Mouse (Mus musculus): Measurements from ENCODE around the gene Fam43a. TPM values are rescaled to one million over a fixed set of nuclear protein-coding genes. Genes with fewer than 3 reads are reported as not detected.
A peak's percentile ranks its signal among the peaks of the same experiment; 100 is the strongest.

The Fam43a gene
- total RNA-seq, 2 experiments from 2014 or later, result 17.3 to 18.1 TPM

DNA sequence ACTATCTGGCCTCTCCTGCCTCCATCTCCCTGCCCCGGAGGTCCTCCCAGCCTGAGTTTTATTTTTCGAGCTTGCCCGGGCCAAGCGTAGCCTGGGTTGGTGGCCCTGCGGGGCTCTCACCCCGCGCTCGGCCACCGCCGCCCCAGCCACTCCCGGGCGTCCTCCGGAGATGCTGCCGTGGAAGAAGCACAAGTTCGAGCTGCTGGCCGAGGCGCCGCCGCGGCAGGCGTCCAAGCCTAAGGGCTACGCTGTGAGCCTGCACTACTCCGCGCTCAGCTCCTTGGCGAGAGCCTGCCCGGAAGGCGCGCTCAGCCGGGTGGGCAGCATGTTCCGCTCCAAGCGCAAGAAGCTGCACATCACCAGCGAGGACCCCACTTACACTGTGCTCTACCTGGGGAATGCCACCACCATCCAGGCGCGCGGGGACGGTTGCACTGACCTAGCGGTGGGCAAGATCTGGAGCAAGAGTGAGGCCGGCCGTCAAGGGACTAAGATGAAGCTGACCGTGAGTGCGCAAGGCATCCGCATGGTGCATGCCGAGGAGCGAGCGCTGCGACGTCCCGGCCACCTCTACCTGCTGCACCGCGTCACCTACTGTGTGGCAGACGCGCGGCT is 1.0 kb downstream of the Fam43a start:
- peak overlapping the region; percentile 79 for H3K4me3 ChIP-seq
- TF ChIP-seq CTCF (IDR thresholded peaks at IDR 0.05), result no peak
- intact Hi-C loops (cut with DNase I), result loop anchor here (5.0 kb wide), 2 partner anchors 62 to 332 kb away; no protein-coding TSS in a partner anchor
- peak; percentile 51 to 54 for DNase-seq (ENCODE audit: extremely low spot score in 1 of 2, low spot score in 2 of 2)
- peak overlapping the region; percentile 96 for H3K27ac ChIP-seq

DNA sequence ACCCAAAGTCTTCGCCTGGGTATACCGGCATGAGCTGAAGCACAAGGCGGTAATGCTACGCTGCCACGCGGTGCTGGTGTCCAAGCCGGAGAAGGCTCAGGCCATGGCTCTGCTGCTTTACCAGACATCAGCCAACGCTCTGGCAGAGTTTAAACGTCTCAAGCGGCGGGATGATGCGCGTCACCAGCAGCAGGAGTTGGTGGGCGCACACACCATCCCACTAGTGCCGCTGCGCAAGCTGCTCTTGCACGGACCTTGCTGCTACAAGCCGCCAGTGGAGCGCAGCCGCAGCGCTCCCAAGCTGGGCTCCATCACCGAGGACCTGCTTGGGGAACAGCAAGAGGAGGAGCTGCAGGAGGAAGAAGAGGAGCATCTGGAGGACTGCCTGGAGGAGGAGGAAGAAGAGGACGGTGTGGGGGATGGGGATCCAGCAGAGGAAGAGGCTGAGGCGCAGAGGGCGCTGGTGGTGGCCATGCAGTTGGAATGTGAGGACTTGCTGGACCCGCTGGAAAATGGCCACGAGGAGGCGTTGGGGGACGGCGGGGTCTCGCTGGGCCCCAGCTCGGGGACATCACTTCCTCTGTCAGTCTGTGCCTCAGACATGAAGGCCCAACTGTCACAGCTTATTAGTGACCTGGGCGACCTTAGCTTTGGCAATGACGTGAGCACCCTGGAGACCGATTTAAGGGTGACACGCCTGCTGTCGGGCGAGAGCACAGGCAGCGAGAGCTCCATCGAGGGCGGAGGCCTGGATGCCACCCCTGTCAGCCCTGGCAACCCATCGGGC is 1.7 kb downstream of the Fam43a start:
- peak; percentile 44 to 67 for DNase-seq (ENCODE audit: extremely low spot score in 1 of 2, low spot score in 2 of 2)
- intact Hi-C loops (cut with DNase I), result loop anchor here (5.0 kb wide), 2 partner anchors 61 to 331 kb away; no protein-coding TSS in a partner anchor
- H3K4me3 ChIP-seq, result peak overlapping the region; percentile 79
- H3K27ac ChIP-seq, result peak overlapping the region; percentile 96
- TF ChIP-seq CTCF (IDR thresholded peaks at IDR 0.05), result peak; percentile 43

DNA sequence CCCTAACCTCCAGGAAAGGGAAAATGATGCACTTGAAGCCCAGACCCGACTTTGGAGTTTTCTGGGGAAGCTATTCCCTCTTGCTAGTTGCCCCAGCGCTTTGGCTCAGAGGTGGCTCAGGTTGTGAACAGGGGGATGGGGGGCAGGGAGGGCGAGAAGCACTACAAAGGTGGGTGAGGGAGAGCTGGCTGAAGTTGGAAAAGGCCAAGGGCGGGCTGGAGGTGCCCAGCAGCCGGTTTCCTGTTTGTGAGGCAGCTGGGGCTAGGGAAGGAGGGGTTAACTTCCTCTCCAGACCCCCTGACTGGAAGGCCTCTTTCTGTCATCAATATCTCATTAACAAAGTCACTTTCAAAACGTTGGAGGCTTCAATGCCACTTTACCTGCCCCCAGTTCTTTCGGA is 2.4 kb downstream of the Fam43a start:
- DNase-seq (ENCODE audit: extremely low spot score in 1 of 2, low spot score in 2 of 2), result no peak
- intact Hi-C loops (cut with DNase I), result loop anchor here (5.0 kb wide), 2 partner anchors 60 to 330 kb away; no protein-coding TSS in a partner anchor
- H3K4me3 ChIP-seq, result peak overlapping the region; percentile 79
- TF ChIP-seq CTCF (IDR thresholded peaks at IDR 0.05), result no peak
- peak overlapping the region; percentile 96 for H3K27ac ChIP-seq

DNA sequence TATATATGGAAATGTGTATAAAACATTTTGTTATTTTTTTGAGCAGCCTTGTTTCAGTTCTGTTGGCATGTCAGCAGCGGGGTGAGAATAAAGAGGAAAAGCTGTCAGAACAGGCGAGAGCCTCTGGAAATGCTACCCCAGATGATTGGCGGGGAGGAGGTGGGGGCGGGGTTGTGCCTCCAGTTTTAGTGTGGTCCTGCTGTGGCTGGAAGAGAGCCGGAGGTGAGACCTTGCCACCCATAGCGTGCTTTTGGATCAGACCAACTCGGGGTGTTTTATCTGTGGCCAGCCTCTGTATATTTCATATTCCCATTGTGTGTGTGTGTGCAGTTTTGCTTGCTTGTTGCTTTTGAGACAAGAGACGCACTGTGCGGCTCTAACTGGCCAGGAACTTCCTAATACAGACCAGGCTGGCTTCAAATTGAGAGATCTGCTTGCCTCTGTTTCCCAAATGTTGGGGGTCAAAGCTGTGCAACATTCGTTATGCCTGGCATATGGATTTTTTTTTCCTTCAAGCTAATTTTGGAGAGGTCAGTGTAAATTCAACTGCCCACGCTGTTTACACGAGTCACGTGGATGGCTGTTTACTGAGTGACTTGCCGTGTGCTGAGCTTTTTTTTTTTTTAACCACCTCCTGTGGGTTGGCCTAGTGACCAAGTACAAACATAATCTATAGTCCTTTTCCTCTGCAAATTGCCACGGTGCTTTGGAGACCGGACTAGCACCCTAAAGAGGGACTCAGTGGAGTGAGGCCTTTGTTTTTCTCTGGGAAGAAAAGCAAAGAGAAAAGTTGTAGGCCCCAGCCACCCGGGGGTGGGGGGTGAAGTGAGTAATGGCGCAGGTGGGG is 3.4 kb downstream of the Fam43a start:
- Histone ChIP-seq H3K4me3 (no peak overlapping the region; the same call in 1 of the 2 replicates), H3K27ac (no peak overlapping the region)
- intact Hi-C loops (cut with DNase I), result loop anchor here (5.0 kb wide), 2 partner anchors 59 to 329 kb away; no protein-coding TSS in a partner anchor
- no peak for TF ChIP-seq CTCF (IDR thresholded peaks at IDR 0.05)
- no peak for DNase-seq (ENCODE audit: extremely low spot score in 1 of 2, low spot score in 2 of 2)

DNA sequence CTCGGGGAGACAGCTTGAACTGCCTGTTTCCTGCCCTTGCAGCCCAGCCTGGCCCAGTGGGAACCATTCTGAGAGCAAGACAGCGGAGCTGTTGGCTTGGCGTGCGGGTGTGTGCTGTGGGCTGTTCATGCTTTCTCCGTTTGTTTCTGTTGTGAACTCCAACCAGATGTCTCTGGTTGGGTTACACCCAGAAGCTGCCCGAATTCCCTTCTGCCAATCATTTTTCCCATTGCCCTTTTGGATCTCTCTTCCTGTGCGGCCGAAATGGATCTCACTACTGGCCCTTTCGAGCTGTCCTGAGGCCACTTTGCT is 4.0 kb downstream of the Fam43a start:
- Histone ChIP-seq H3K27ac (no peak overlapping the region), H3K4me3 (no peak overlapping the region)
- no peak for DNase-seq (ENCODE audit: extremely low spot score in 1 of 2, low spot score in 2 of 2)
- intact Hi-C loops (cut with DNase I), result loop anchor here (5.0 kb wide), 2 partner anchors 59 to 329 kb away; no protein-coding TSS in a partner anchor
- no peak for TF ChIP-seq CTCF (IDR thresholded peaks at IDR 0.05)

DNA sequence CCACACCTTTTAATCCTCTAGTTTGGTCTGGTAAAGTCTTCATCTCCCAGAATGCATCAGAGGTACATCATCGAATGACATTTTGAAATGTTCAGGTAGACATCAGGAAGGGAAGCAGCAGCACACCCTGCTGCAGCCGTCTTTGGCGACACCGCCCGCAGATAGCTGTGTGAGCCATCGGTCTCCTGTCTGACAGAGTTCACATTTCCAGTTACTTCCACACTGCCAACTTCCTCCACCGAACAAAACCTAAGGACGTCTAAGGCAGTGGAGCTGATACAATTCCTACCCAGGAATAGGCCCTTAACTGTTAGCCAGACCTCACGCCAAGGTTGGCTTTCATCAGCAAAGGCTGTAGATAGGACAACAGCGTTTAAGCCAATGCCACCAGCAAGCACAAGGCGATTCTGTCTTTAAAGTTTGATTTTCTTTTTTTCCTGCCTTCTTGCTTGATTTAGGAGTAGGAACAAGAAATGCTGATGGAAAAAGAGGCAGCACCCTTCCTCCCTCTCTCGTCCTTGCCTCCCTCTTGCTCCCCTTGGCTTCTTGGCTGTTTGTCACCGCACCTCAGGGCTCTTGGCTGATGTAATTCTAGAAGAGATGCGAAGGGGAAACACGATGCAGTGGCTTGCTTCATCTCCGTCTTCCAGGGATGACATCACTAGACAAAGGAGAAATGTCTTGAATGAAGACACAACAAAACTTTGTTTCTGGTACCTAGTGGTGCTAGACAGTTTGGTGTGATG is 4.7 kb downstream of the Fam43a start:
- Histone ChIP-seq H3K27ac (no peak overlapping the region), H3K4me3 (no peak overlapping the region)
- no peak for TF ChIP-seq CTCF (IDR thresholded peaks at IDR 0.05)
- no peak for DNase-seq (ENCODE audit: extremely low spot score in 1 of 2, low spot score in 2 of 2)
- intact Hi-C loops (cut with DNase I), result loop anchor here (5.0 kb wide), 2 partner anchors 58 to 328 kb away; no protein-coding TSS in a partner anchor

DNA sequence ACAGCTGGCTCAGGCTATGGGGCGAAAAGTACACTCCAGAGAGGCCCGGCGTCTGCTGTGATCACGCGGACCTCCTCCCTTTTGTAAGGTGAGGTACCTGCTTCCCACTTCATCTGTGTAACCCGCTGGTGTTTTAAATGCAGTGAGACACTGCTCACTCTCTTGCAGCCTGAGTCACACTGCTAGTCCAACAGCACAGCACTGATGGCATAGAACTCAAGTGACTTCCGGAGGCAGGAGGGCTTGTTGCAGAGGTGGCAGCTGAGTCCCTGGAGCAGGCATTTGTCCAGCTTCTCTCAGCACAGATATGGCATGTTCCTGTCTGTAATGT is 5.2 kb downstream of the Fam43a start:
- intact Hi-C loops (cut with DNase I), result loop anchor here (5.0 kb wide), 2 partner anchors 58 to 328 kb away; no protein-coding TSS in a partner anchor
- Histone ChIP-seq H3K27ac (no peak overlapping the region), H3K4me3 (no peak overlapping the region)
- no peak for DNase-seq (ENCODE audit: extremely low spot score in 1 of 2, low spot score in 2 of 2)
- TF ChIP-seq CTCF (IDR thresholded peaks at IDR 0.05), result no peak

DNA sequence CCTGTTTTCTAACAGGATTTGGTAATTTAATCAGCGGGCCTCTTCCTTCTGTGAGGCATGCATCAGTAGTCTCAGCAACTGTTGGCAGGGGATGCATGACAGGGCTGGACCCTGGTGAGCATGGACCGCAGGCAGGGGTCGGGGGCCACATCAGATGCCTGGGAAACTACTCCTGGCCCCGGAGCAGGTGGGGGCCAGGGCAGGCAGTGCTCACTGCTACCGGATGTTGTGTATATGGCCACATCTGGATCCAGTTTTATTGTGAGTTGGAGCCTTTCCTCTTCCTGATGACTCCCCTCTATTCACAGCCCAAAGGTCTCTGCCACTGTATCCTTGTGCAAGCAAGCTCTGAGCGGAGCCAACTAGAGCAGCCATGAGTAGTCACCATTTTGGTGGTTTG is 6.0 kb downstream of the Fam43a start:
- no peak for DNase-seq (ENCODE audit: extremely low spot score in 1 of 2, low spot score in 2 of 2)
- TF ChIP-seq CTCF (IDR thresholded peaks at IDR 0.05), result no peak
- Histone ChIP-seq H3K4me3 (no peak overlapping the region), H3K27ac (no peak overlapping the region)
- intact Hi-C loops (cut with DNase I), result no loop called here

DNA sequence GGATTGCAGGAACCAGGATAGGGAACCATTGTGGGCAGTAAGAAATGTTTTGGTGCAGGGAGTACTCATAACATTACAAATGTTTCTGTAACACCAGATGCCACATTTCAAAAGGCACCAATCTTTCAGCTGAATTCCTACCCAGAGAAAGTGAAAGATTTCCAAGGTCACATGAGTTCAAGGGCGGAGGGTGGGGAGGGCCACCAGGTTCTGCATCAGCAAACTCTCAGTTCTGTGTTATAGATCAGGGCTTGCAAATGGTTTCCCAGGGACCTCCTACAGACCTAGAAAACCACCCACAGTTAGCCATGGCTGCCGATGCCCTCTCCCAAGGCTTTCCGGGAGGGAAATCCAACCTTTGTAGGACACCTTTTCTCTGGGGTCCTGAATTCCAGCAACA is 8.3 kb downstream of the Fam43a start:
- Histone ChIP-seq H3K4me3 (no peak overlapping the region), H3K27ac (no peak overlapping the region)
- DNase-seq (ENCODE audit: extremely low spot score in 1 of 2, low spot score in 2 of 2), result no peak
- intact Hi-C loops (cut with DNase I), result no loop called here
- TF ChIP-seq CTCF (IDR thresholded peaks at IDR 0.05), result no peak

DNA sequence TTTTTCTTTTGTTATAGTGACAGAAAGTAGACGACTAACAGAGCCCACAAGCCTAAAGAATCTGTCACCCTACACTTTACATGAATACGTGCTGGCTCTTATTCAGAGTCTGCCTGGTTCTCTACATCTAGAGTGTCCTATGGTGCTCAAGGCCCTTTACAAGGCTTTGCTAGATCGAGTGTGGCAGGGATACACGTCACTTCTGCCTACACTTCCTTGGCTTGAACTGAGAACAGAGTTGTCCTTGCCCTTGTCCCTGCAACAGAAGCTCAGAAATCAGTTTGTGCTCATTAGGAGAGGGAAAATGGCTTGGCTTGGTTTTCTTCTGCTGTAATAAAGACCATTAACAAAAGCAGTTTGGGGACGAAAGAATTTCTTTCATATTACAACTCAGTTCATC is 11.8 kb downstream of the Fam43a start:
- DNase-seq (ENCODE audit: extremely low spot score in 1 of 2, low spot score in 2 of 2), result no peak
- intact Hi-C loops (cut with DNase I), result no loop called here

DNA sequence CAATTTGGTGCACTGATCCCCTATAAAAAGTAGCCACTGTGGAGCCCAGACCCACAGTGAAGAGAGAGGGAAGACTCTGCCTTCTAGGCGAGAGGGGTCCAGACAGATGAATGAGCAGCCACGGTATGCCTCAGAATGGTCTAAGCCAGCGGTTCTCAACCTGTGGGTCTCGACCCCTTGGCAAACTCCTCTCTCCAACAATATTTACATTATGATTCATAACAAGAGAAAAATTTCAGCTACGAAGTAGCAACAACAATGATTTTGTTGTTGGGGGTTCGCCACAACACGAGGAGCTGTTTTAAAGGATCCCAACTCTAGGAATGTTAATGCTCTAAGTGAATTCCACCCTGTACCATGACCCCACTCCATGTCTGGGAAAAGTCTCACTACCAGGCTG is 13.6 kb downstream of the Fam43a start:
- TF ChIP-seq CTCF (IDR thresholded peaks at IDR 0.05), result no peak
- no peak overlapping the region for H3K27ac ChIP-seq
- H3K4me3 ChIP-seq, result no peak overlapping the region
- intact Hi-C loops (cut with DNase I), result no loop called here
- DNase-seq (ENCODE audit: extremely low spot score in 1 of 2, low spot score in 2 of 2), result no peak

More for the DNA sequence above, 11.8 kb downstream of the Fam43a start:
- Histone ChIP-seq H3K27ac (no peak overlapping the region), H3K4me3 (no peak overlapping the region)
- no peak for TF ChIP-seq CTCF (IDR thresholded peaks at IDR 0.05)
